Mouse (Mus musculus) lung, adult 2 months (tissue): ENCODE measurements at regions not wholly inside any gene's neighbourhood (a gene's known extent, or its start where the extent isn't known, plus 50 kb on each side); places are given as distances from the start of the nearest gene placed in this dataset.
"Not testable (repeated sequence)": the region's sequence is repeated elsewhere in the genome, so short reads cannot be mapped to it uniquely, and the experiment has no call there.

Experiments
- DNase-seq: peaks from one replicate; pipeline ENCODE4 v3.0.0; 2022
- H3K4me1 ChIP-seq: fragments of 200-500 bp; 2 replicates; pipeline ENCODE4 v1.6.1; 2011; ENCODE audit warnings: low read length; ENCODE audit not compliant: control insufficient read depth, insufficient read depth
- H3K4me3 ChIP-seq: fragments of 200-500 bp; replicated peaks from 2 replicates; pipeline ENCODE3; 2011; ENCODE audit warnings: low read depth, mild to moderate bottlenecking, control low read depth, low read length; ENCODE audit errors: extremely low read depth
- CTCF ChIP-seq: fragments of 200-500 bp; IDR thresholded peaks from 2 replicates; pipeline ENCODE4 v1.5.1; 2011; ENCODE audit warnings: mild to moderate bottlenecking, low read length, control low read depth; ENCODE audit not compliant: insufficient read depth
- POLR2A ChIP-seq: fragments of 200-500 bp; IDR thresholded peaks from 2 replicates; pipeline ENCODE4 v1.6.1; 2011; ENCODE audit warnings: low read depth, mild to moderate bottlenecking, control low read depth, low read length, borderline replicate concordance; ENCODE audit errors: extremely low read depth
- WGBS: fragments of 180-500 bp; shearing (Covaris S2); methylation state at CpG from one replicate; pipeline ENCODE4 v1.1.7; 2018; 5-methylcytosine and 5-hydroxymethylcytosine counted together

DNA sequence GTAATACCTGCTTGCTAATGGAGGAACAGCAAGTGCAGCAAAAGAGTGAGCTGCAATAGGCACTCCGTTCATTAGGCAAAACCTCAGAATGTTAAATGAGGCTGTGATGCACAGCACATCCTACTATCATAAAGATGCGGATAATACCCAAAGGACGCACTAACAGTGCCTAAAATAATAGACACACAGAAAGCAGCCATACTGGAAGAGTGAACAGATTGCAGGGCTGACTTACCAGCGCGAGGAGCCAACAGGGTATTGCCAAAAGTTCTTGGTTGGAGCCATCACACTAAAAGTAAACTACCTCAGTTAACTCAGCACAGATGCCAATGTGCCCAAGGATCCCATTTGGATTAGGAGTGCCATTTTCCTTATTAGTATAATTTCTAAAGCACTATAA lies 115.5 kb upstream of the Pou1f1 start:
- H3K4me1 ChIP-seq = no peaks in the 10 kb centered on the region
- 81% methylated on average over 5 of the region's 5 CpGs for WGBS
- no peak for DNase-seq
- TF ChIP-seq CTCF (no peak), POLR2A (no peak)
- H3K4me3 ChIP-seq = no peak overlapping the region

- TF ChIP-seq CTCF (no peak), POLR2A (no peak)
- no peak overlapping the region for H3K4me3 ChIP-seq
- H3K4me1 ChIP-seq = no peaks in the 10 kb centered on the region
- 61% methylated on average over 3 of the region's 3 CpGs for WGBS
- DNase-seq = no peak
Measured at GRCm38 (mm10) chr16:65405824-65406556, 114.3 kb upstream of the Pou1f1 start.

DNA sequence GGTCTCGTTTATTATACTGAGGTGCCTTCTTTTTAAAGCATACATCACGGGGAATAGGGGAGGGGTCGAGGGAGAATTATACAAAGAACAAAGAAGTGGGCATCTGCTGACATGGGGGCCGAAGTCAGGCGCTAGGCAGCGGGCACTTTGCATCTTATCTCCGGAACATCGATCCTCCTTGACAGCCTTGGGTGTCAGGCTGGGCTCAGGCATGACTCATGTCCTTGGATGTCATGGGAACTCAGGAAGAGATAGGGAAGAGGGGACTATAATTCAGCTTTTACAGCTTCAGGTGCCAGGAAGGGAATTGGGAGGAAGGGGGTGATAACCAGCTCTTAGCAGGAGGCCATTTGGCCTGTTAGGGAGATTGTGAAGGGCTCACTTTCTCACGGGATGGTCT lies 88.3 kb upstream of the Pou1f1 start:
- not testable (repeated sequence) for H3K4me3 ChIP-seq, H3K4me1 ChIP-seq, DNase-seq
- 46% methylated on average over 9 of the region's 9 CpGs for WGBS

GRCm38 (mm10) chr16:65436076-65436475 lies 84.2 kb upstream of the Pou1f1 start:
- TF ChIP-seq POLR2A = no peak
- TF ChIP-seq CTCF = no peak
- DNase-seq = no peak
- Histone ChIP-seq H3K4me3 (no peak overlapping the region), H3K4me1 (no peaks in the 10 kb centered on the region)
- WGBS = 75% methylated on average over 2 of the region's 2 CpGs

GRCm38 (mm10) chr16:65441954-65442353 lies 78.4 kb upstream of the Pou1f1 start:
- 64% methylated on average over 4 of the region's 4 CpGs for WGBS
- Histone ChIP-seq H3K4me3 (no peak overlapping the region), H3K4me1 (no peaks in the 10 kb centered on the region)
- no peak for TF ChIP-seq POLR2A
- no peak for DNase-seq

DNA sequence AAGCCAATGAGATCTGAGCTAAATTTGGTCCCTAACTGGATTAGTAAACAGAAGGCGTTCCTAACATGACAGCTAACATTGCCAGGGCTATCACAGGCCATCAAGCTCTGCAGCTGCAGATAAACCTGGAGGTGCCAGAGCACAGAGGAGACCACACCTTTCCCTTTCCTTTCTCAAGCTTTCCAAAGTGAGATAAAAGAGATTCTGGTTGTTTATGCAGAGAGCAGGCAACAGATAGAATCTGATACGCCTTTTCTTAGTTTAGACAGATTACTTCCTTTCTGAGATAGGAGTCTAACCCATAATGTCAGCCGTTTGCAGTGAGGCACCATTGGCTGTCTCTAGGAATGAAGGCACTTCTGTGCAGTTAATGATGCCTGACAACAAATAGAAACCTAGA lies 71.5 kb upstream of the Pou1f1 start:
- peaks cover 3% of the 10 kb centered on the region for H3K4me1 ChIP-seq
- 28% methylated on average over 3 of the region's 3 CpGs for WGBS
- no peak for DNase-seq
- no peak overlapping the region for H3K4me3 ChIP-seq
- no peak for TF ChIP-seq POLR2A
- no peak for TF ChIP-seq CTCF

- WGBS = 41% methylated on average over 5 of the region's 5 CpGs
- DNase-seq = no peak
- no peak for TF ChIP-seq CTCF
- no peak for TF ChIP-seq POLR2A
Measured at GRCm38 (mm10) chr16:65450706-65451105, 69.6 kb upstream of the Pou1f1 start.

GRCm38 (mm10) chr16:65451885-65452284 lies 68.4 kb upstream of the Pou1f1 start:
- no peak overlapping the region for H3K4me3 ChIP-seq
- 76% methylated on average over 3 of the region's 3 CpGs for WGBS
- peaks cover 3% of the 10 kb centered on the region for H3K4me1 ChIP-seq
- DNase-seq = no peak
- TF ChIP-seq POLR2A (no peak), CTCF (no peak)

More at GRCm38 (mm10) chr16:65450706-65451105, 69.6 kb upstream of the Pou1f1 start:
- Histone ChIP-seq H3K4me1 (peaks cover 3% of the 10 kb centered on the region), H3K4me3 (no peak overlapping the region)

DNA sequence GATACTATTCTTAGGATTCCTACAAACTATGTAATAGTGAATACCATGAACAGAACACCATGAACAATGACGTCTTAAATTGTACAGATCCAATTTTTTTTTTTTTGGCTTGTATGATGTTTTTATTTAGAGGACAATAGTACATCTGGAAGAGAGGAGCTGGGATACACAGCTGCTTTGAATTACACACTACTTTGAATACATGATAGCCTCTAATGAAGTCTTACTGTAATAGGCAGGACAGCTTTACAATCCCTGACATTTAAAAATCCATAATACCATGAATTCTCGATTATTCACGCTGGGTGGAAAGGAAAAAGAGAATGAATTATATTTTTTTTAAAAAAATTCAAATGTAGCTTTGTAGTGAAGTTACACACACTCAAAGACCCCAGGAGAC lies 63.4 kb upstream of the Pou1f1 start:
- DNase-seq, H3K4me3 ChIP-seq, H3K4me1 ChIP-seq: not testable (repeated sequence)
- 69% methylated on average over 1 of the region's 3 CpGs for WGBS

GRCm38 (mm10) chr16:65458234-65458633 lies 62.1 kb upstream of the Pou1f1 start:
- TF ChIP-seq POLR2A (no peak), CTCF (no peak)
- no peak for DNase-seq
- WGBS = 91% methylated on average over 3 of the region's 3 CpGs

More at GRCm38 (mm10) chr16:65458234-65458633, 62.1 kb upstream of the Pou1f1 start:
- Histone ChIP-seq H3K4me1 (no peaks in the 10 kb centered on the region), H3K4me3 (no peak overlapping the region)
